ENCODE assay signal across 10 mouse cellular contexts in the genomic region with DNA sequence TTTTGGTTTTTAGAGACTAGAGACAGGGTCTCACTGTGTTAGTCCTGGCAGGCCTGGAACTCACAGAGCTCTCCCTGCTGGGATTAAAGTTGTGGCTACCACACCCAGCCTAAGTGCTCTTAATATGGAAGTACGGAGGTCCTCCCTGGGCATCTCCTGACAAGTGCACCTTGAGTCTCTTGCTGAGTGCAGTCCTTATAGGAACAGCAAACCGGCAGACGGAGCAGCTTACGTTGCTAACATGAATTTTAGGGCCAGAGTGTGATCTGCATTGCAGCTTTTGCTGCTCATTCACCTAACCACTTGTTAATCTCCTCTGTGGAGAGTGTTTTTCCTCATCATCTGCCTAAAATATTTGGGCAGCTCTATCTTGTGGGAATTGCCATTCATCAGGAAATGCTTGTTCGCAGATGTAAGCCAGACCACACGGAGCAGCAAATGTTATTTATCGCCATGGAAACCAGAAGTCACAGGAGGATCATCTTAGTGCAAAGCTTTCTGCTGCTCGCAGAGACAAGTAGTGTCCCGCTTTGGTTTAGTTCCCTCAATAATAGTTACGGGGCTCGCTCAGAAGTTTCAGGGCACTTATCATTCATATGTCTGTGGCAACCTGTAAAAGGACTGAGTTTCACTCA.
DNase-seq lines count a peak whose midpoint lies in the region; ATAC-seq and TF ChIP-seq lines count a peak whose summit lies in the region.
"Had no signal": no experiment of that assay in that cellular context is flagged by ENCODE, and none has a peak within 500 bp of the region (broad histone marks: within the 10 kb centered on the region; RNA-seq: fewer than 3 reads in every experiment).

No protein-coding gene starts in this region.

- H3K4me1 ChIP-seq in kidney, postnatal 0 days (replicated peaks; ENCODE audit: insufficient read depth, low read length), result peaks cover 12% of the 10 kb centered on the region; the same call in 1 of the 2 replicates
- H3K4me1 ChIP-seq in neural tube, embryonic 13.5 days (replicated peaks), result peaks cover 44% of the 10 kb centered on the region

- no peaks in the 10 kb centered on the region for H3K27me3 ChIP-seq in kidney, postnatal 0 days (ENCODE audit: insufficient read depth, low read length)
- H3K27me3 ChIP-seq in neural tube, embryonic 13.5 days, result no peaks in the 10 kb centered on the region
- H3K27me3 ChIP-seq: neural tube, embryonic 12.5 days had no signal

- H3K4me2 ChIP-seq in kidney, postnatal 0 days (ENCODE audit: low read length), result no peak overlapping the region
- peak overlapping the region; percentile 9; the same call in 1 of the 2 replicates for H3K4me2 ChIP-seq in neural tube, embryonic 13.5 days
- H3K4me2 ChIP-seq: neural tube, embryonic 12.5 days had no signal

- DNase-seq in kidney, postnatal 0 days (ENCODE audit: low spot score), result peak; percentile 64
- no peak for DNase-seq in kidney, postnatal 25 days
- peak; percentile 44 for DNase-seq in embryo, embryonic 9.5 days (ENCODE audit: extremely low spot score)
- peak; percentile 24 for DNase-seq in heart, postnatal 4 days
- no peak for DNase-seq in adipocyte (ENCODE audit: low spot score)
- DNase-seq in thymus, postnatal 36 days, result no peak
- DNase-seq in ovary, postnatal 14 days (ENCODE audit: low spot score), result no peak
- DNase-seq: cerebellum, adult 2 months had no signal

- H3K9me3 ChIP-seq in kidney, postnatal 0 days (replicated peaks; ENCODE audit: low read length), result no peaks in the 10 kb centered on the region
- H3K9me3 ChIP-seq in neural tube, embryonic 13.5 days, result no peaks in the 10 kb centered on the region
- H3K9me3 ChIP-seq: neural tube, embryonic 12.5 days had no signal

- no peak overlapping the region for H3K4me3 ChIP-seq in kidney, postnatal 0 days (replicated peaks; ENCODE audit: low read depth, low read length)
- H3K4me3 ChIP-seq in neural tube, embryonic 13.5 days, result no peak overlapping the region
- H3K4me3 ChIP-seq: neural tube, embryonic 12.5 days had no signal

- TF ChIP-seq CTCF in kidney, postnatal 0 days (IDR thresholded peaks at IDR 0.05; ENCODE audit: low read depth), result no peak

- peaks cover 3% of the 10 kb centered on the region; the same call in 1 of the 2 replicates for H3K36me3 ChIP-seq in kidney, postnatal 0 days (ENCODE audit: insufficient read depth, low read length)
- H3K36me3 ChIP-seq in neural tube, embryonic 13.5 days, result 0 out of 2 replicates have a peak, but pooled peaks cover 11% of the 10 kb centered on the region
- H3K36me3 ChIP-seq: neural tube, embryonic 12.5 days had no signal

- no peak overlapping the region for H3K9ac ChIP-seq in kidney, postnatal 0 days (ENCODE audit: low read depth, low read length)
- 0 out of 2 replicates have a peak overlapping the region, but pooled peaks have one; percentile 8 for H3K9ac ChIP-seq in neural tube, embryonic 13.5 days
- H3K9ac ChIP-seq: neural tube, embryonic 12.5 days had no signal

- WGBS in kidney, postnatal 0 days, result 63% methylated on average over 11 of the region's 11 CpGs
- 31% methylated on average over 11 of the region's 11 CpGs for WGBS in neural tube, embryonic 13.5 days

- ATAC-seq in kidney, postnatal 0 days (replicated peaks; ENCODE audit: low FRiP score, low read depth), result no peak
- peak; percentile 32; the same call in 1 of the 2 replicates for ATAC-seq in neural tube, embryonic 13.5 days (ENCODE audit: low read depth)

- peak overlapping the region; percentile 6; the same call in 1 of the 2 replicates for H3K27ac ChIP-seq in kidney, postnatal 0 days
- peak overlapping the region; percentile 54 for H3K27ac ChIP-seq in neural tube, embryonic 13.5 days (replicated peaks)
- H3K27ac ChIP-seq: neural tube, embryonic 12.5 days had no signal

Comparison
In these comparisons a context has a peak if more than half of its experiments do, and no peak if none do; other contexts are left out.
1. DNase-seq: peak in kidney, postnatal 0 days (single experiment), embryo, embryonic 9.5 days (single experiment) and heart, postnatal 4 days (single experiment); none in kidney, postnatal 25 days (0 of 2), adipocyte (single experiment), thymus, postnatal 36 days (0 of 2) and ovary, postnatal 14 days (single experiment).